Mouse (Mus musculus): Measurements from ENCODE around the gene Olfr1501.
"Not testable (repeated sequence)": the region's sequence is repeated elsewhere in the genome, so short reads cannot be mapped to it uniquely, and the experiment has no call there.

Gene Olfr1501

DNA sequence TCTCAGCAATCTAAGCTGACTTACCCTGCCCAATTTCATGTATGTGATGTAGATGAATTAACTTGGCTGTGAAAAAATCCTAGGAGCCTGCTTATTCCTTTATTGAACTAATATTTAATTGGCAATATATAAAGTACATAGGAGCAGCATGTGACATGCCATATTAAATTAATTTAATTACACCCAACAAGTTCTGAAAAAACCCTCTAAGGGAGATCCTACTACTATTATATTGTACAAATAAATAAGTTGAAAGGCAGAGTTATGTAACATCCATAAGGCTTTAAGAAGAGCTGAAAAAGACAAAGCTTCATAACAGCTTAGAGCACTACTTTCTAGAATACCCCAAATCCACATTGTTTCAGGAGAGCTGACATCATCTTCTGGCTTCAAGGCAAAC is at the start of gene Olfr1501:
TSS of gene Olfr1501 (minus strand) at position 101 of the 400 bp plus-strand sequence.
- DNase-seq: not testable (repeated sequence)

GRCm38 (mm10) chr19:13897828-13898227 is 47.3 kb upstream of the Olfr1501 start, which contains the start of gene Olfr1504:
Olfr1504 (minus strand) TSS chr19:13897928.
- no peak for DNase-seq

- DNase-seq: no peak
Measured at GRCm38 (mm10) chr19:13861495-13861894, 11.0 kb upstream of the Olfr1501 start, which contains the start of gene Olfr1502. Olfr1502 (plus strand) TSS chr19:13861795.

GRCm38 (mm10) chr19:13830388-13830787 is 20.1 kb downstream of the Olfr1501 start, which contains the start of gene Olfr1500:
Olfr1500 (minus strand) TSS chr19:13830488.
- DNase-seq: no peak

DNA sequence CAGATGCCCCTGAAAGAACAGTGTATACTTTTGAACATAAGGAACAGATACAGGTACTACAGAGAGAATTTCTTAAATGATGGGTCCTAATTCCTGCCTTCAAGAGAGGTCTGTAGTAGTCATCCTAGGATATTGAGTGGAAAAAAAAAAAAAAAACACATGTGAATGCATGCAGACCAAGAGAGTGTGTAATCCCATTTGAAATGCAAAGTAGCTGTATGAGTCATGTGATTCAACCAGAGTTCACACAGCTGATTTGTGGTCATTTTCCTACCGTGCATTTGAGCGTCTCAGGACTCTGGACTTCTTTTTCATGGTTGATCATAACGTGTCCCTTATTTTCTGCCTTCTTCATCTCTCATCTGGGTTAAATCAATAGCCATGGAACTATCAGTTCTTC is 22.0 kb downstream of the Olfr1501 start:
- DNase-seq: no peak

DNA sequence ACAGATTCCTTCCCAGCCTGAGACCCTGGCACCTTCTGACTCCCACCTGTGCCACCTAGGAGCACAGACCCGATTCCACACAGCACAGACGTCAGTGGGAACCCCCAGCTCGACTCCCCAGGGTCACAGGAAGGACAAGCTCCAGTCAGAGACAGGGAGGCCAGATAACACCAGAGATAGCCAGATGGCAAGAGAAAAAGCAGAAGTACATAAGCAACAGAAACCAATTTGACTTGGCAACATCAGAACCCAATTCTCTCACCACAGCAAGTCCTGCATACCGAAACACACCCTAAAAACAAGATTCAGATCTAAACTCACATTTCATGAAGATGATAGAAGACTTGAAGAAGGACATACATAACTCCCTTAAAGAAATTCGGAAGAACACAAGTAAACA is 29.6 kb downstream of the Olfr1501 start:
- DNase-seq: no peak

GRCm38 (mm10) chr19:13819347-13819746 is 31.1 kb downstream of the Olfr1501 start, which contains the start of gene Olfr1499:
Olfr1499 (minus strand) TSS chr19:13819447.
- DNase-seq: no peak

GRCm38 (mm10) chr19:13818827-13819226 is 31.7 kb downstream of the Olfr1501 start:
- peak; percentile 46 for DNase-seq

- DNase-seq: no peak
Measured at GRCm38 (mm10) chr19:13812823-13813222, 37.7 kb downstream of the Olfr1501 start.

- not testable (repeated sequence) for DNase-seq
Measured at GRCm38 (mm10) chr19:13805486-13805885, 45.0 kb downstream of the Olfr1501 start.

GRCm38 (mm10) chr19:13798102-13798501 is 52.4 kb downstream of the Olfr1501 start, which contains the start of gene Olfr1497:
Olfr1497 (minus strand) TSS chr19:13798202.
- no peak for DNase-seq
